Mouse (Mus musculus): ENCODE measurements around the gene Dpep1. TPM values are rescaled to one million over a fixed set of nuclear protein-coding genes. Genes with fewer than 3 reads are reported as not detected.
"Not testable (repeated sequence)": the region's sequence is repeated elsewhere in the genome, so short reads cannot be mapped to it uniquely, and the experiment has no call there.

Dpep1 gene
- total RNA-seq (2021), result not detected

DNA sequence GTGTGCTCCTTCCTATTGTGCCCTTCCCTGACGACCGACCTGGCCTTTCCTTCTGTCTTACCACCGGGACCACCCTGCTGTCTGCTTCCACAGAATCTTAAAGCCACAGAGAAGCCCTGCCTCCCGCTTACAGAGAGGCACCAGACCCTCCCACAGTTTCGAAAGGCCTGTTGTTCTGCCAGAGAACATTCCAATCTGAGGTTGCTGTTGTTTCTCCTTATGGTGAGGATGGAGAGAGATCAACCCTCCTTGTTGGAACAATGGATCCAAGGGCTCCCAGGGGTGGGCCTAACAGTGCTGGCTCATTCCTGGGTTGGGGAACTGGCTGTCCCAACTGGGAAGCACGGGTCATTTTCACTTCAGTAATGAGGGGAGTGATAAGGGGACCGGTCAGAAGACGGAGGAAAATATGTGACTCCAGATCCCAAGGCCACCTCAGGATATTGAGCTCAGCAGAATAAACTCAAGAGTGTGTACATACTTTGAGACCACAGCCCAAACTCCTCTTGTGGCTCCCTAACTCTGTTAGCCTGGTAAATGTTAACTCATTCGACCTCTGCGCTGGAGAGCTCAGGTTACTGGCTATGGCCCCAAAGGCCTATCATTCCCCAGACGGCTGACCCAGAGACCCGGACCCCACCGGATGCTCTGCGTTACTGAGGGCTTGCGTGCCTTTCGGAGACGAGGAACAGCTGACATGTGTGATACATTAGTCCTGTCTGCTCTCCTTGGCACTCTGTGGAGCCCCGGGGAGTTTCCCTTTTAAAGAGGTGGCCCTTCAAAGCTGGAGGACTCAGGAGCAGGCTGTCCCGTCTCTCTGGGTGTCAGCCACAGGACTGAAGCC is at the start of gene Dpep1:
Gene Dpep1 (plus strand): TSS at position 677 of the 844 bp plus-strand sequence.
- intact Hi-C loops (cut with DNase I), result loop anchor here (5.0 kb wide), 1 partner anchor 38 kb away; no protein-coding TSS in a partner anchor
- no peak for DNase-seq (ENCODE audit: extremely low spot score in 1 of 2, low spot score in 2 of 2)

DNA sequence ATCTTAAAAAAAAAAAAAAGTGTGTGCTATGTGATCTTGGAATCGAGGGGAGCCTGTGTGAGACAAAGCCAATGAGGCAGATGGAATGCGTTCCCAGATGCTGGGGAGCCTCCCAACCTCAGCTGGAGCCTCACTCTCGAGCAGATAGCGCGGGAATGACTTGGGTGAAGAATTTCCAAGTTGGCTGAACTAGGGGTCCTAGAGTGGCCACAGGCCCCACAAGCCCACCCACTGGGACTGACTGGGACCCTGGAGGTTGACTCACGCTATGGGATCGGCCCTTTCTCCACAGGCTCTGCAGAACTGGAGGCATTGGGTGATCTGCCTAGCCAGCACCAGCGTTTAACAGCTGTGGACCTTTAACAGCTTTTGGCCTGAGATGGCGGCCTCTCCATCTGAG is 49.8 kb upstream of the Dpep1 start:
- intact Hi-C loops (cut with DNase I), result no loop called here
- DNase-seq (ENCODE audit: extremely low spot score in 1 of 2, low spot score in 2 of 2), result no peak

DNA sequence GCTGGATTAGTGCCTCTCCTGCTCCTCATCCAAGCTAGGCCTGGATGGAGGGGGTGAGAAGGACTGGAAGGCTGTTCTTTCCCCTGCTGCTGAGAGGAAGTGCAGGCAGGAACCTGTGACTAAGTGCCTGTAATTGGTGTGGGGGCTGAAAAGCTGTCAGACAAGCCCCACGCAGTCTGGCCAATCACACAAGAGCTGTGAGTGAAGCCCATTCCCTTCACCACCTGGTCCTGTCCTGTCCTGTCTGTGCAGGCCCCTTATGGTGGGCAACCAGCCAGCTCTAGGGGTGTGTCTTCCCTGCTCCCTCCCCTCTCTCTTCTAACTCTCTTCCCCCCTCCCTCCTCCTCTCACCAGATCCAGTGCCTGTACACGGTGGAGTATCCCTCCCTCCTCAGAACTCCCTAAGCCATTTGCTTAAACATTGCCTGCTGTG is 48.4 kb upstream of the Dpep1 start:
- intact Hi-C loops (cut with DNase I), result no loop called here
- peak; percentile 31 to 74 for DNase-seq (ENCODE audit: extremely low spot score in 1 of 2, low spot score in 2 of 2)

- no peak for DNase-seq (ENCODE audit: extremely low spot score in 1 of 2, low spot score in 2 of 2)
- intact Hi-C loops (cut with DNase I), result no loop called here
Observed at GRCm38 (mm10) chr8:123138741-123139140, 47.3 kb upstream of the Dpep1 start.

GRCm38 (mm10) chr8:123141741-123142462 is 44.1 kb upstream of the Dpep1 start:
- DNase-seq (ENCODE audit: extremely low spot score in 1 of 2, low spot score in 2 of 2), result peak; percentile 79 to 82
- intact Hi-C loops (cut with DNase I), result no loop called here

DNA sequence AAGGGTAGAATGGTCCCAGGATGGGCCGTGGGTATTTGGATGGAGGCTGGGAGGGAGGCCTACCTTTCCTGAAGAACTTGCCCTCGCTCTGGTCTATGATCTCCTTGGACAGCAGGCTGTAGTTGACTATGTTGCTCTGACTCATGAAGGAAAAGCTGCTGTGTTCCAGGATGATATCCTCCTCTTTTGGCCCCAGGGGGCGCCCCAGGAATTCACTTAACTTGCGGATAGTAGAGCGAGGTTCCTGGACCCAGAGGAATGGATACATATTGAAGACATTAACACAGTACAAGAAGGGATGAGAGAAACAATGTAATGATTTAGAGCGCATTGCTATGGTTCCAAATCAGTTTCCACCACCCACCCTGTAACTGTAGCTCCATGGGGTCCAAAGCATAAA is 40.8 kb upstream of the Dpep1 start:
- DNase-seq (ENCODE audit: extremely low spot score in 1 of 2, low spot score in 2 of 2), result peak in 1 of 2 experiments; percentile 42
- intact Hi-C loops (cut with DNase I), result loop anchor here (5.0 kb wide), 1 partner anchor 42 kb away; the partner anchor contains the start of gene Dpep1

GRCm38 (mm10) chr8:123146390-123146789 is 39.7 kb upstream of the Dpep1 start:
- intact Hi-C loops (cut with DNase I), result loop anchor here (5.0 kb wide), 1 partner anchor 41 kb away; the partner anchor contains the start of gene Dpep1

GRCm38 (mm10) chr8:123150737-123151171 is 35.3 kb upstream of the Dpep1 start:
- DNase-seq (ENCODE audit: extremely low spot score in 1 of 2, low spot score in 2 of 2), result peak in 1 of 2 experiments; percentile 66

More at GRCm38 (mm10) chr8:123146390-123146789, 39.7 kb upstream of the Dpep1 start:
- no peak for DNase-seq (ENCODE audit: extremely low spot score in 1 of 2, low spot score in 2 of 2)

DNA sequence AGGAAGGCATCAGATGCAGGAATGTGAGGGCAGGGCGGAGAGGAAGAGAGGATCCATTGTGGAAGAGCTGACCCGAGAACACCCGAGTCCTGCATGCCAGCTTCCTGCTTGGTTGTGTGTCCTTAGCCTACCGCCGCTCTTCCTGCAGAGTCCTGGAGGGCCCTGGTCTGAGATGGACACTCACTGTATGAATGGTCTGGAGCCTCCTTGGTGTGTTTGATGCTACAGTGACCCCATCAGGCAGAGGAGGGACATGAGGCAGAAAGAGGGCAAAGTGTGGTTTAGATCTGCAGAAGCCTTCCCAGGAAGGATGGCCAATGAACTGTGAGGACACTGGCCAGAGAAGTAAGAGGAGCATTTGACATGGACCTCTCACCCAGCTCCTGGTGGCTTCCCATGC is 30.9 kb upstream of the Dpep1 start:
- intact Hi-C loops (cut with DNase I), result no loop called here
- no peak for DNase-seq (ENCODE audit: extremely low spot score in 1 of 2, low spot score in 2 of 2)

More at GRCm38 (mm10) chr8:123150737-123151171, 35.3 kb upstream of the Dpep1 start:
- intact Hi-C loops (cut with DNase I), result no loop called here

GRCm38 (mm10) chr8:123156070-123156773 is 29.8 kb upstream of the Dpep1 start:
- no peak for DNase-seq (ENCODE audit: extremely low spot score in 1 of 2, low spot score in 2 of 2)
- intact Hi-C loops (cut with DNase I), result no loop called here

DNA sequence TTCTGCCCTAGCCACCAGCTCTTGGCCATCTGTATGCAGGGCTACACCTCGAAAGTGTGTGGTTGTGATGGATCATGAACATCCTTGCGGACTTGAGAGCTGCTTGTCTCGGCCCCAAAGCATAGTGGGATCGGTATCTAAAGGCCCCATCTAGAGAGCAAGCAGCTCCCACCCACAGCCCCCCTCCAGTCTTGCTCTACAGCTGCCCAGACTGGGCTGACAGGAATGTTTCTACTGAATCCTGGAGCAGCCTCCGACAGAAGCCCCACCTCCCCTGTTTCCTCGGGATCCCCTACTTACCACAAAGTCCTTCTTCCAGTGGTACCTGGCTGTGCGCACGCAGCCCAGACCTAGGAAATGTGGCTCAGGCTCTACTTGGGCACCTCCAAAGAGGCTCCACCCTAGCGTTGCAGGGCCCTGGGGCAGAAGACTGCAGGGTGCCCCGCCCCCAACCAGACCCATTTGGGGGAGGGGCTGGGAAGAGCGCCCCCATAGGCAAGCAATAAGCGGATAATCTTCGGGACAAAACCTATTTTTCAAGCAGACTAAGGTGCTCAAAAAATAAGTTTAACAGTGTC is 28.1 kb upstream of the Dpep1 start, which contains the start of gene Sult5a1:
Gene Sult5a1 (minus strand): TSS at position 428 of the 578 bp plus-strand sequence.
- DNase-seq (ENCODE audit: extremely low spot score in 1 of 2, low spot score in 2 of 2), result no peak
- intact Hi-C loops (cut with DNase I), result no loop called here

DNA sequence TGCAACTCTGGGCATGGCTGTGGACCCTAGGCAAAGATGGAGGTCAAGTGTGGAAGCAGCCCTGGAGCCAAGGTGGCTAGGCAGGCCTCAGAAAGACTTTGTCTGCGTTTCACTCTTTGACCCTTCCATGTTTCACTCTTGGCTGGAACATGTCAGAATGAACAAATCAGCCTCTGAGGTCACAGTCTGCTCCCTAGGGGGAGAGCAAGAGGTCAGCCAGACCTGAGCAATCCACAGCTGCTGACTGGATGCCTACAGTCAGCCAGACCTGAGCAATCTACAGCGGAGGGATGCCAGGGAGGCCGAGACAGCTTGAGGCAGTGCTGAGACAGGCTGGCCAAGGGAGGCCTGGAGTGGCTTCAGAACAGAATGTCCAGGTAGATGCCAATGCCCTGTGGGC is 4.7 kb upstream of the Dpep1 start:
- intact Hi-C loops (cut with DNase I), result no loop called here
- no peak for DNase-seq (ENCODE audit: extremely low spot score in 1 of 2, low spot score in 2 of 2)

DNA sequence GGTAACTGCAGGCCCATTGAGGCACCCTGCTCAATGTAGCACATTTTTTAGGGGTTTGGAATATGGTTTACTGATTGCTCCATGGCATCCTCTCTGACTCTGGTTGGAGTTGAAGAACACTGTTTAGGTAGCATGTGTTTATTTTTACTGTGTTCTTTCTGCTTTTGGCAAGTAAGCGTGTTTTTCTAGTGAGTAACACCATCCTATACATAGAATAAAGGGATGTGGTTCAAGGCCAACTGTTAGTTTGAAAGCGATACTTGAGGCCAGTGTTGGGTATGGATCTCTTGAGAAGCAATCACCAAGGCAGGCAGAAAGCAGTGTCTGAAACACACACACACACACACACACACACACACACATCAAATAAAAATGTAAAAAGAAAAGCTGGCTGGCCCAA is 2.0 kb downstream of the Dpep1 start:
- DNase-seq (ENCODE audit: extremely low spot score in 1 of 2, low spot score in 2 of 2), result no peak
- intact Hi-C loops (cut with DNase I), result loop anchor here (5.0 kb wide), 1 partner anchor 41 kb away; no protein-coding TSS in a partner anchor

DNA sequence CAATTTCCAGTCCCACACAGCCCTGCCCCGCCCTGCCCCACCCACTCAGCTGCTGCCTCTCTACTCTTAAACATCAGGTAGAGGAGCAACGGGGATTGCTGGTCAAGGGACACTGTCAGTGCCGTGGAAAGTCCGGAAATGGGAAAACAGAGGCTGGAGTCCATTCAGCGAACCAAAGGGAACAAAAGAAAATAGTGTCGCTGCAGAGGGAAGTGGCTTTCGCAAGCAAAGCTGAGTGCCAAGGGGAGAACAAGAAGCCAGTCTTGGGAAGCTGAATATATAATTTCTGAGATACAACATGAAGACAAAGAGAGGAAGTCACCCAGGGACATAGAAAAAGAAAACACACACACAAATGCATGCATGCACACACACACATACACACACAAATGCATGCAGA is 2.8 kb downstream of the Dpep1 start:
- intact Hi-C loops (cut with DNase I), result loop anchor here (5.0 kb wide), 1 partner anchor 42 kb away; no protein-coding TSS in a partner anchor
- no peak for DNase-seq (ENCODE audit: extremely low spot score in 1 of 2, low spot score in 2 of 2)

GRCm38 (mm10) chr8:123190678-123191077 is 4.6 kb downstream of the Dpep1 start:
- DNase-seq (ENCODE audit: extremely low spot score in 1 of 2, low spot score in 2 of 2), result peak; percentile 49 to 85
- intact Hi-C loops (cut with DNase I), result no loop called here

DNA sequence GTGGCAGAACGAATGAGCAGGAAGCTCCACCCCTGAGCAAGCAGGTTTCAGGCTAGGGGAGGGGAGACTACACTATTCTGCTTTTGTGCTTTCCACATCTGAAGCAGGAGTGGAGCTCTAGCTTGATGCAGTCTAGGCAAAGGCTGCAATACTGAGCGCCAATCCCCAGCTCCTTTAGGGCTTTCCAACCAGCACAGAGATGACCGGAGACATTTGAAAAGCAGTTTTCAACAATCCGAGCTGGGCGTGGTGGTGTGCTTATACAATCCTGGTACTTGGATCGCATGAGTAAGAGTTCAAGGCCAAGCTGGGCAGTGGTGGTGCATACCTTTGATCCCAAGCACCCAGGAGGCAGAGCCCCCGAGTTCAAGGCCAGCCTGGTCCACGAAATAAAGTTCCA is 5.9 kb downstream of the Dpep1 start:
- DNase-seq (ENCODE audit: extremely low spot score in 1 of 2, low spot score in 2 of 2), result no peak
- intact Hi-C loops (cut with DNase I), result no loop called here

DNA sequence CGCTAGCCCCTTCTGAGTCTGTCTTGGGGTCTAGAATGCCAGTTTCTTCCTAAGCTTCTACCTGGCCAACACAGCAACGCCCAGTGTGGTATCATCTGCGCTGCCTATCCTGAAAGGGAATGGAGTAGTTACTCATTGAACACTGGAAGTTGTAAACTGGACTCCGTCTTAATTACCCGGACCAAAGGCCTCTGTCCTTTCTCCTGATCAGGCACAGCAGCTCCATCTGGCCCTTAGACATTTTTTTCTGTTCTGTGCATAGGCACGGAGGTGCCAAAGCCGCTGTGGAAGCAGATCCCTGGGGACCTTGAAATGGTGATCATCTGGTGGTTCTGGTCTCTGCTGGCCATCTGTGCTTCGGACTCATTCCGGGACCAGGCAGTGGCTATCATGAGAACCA is 7.7 kb downstream of the Dpep1 start:
- intact Hi-C loops (cut with DNase I), result no loop called here
- DNase-seq (ENCODE audit: extremely low spot score in 1 of 2, low spot score in 2 of 2), result no peak

GRCm38 (mm10) chr8:123197016-123197415 is 11.0 kb downstream of the Dpep1 start:
- DNase-seq (ENCODE audit: extremely low spot score in 1 of 2, low spot score in 2 of 2), result not testable (repeated sequence)
- intact Hi-C loops (cut with DNase I), result loop anchor here (5.0 kb wide), 1 partner anchor 360 kb away; no protein-coding TSS in a partner anchor

All from left cerebral cortex, postnatal 10 days (tissue).